In the genomic region with DNA sequence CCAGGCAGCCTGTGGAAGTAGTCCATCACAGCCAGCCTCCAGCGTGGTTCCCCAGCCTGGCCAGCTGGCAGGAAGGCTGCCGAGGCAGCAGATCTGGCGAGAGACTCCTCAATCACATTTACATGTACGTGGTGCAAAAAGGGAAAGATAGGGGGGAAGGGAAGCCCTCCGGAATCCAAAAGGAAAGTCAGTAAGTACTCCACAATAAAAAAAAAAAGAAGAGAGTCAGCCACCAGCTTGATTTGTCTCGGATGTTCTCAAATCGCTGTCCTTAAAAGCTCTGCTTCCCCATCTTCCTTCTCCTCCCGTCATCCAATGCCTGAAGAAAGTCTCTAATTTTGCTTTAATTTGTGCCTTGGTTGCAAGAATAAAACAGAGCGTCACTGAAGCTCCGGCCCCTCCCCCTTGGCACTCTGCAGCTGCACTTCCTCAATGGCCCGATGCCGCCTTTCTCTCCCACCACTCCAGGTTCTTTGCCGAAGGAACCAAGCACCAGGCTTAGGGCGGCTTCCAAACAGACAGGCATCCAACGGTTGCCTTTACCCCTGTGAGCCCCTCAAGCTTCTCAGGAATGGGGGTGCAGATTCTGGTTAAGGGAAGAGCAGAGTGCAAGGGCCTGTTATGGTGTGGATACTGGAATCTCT, we compare ENCODE assay signal across 8 mouse cellular contexts.
A peak's percentile ranks its signal among the peaks of the same experiment; 100 is the strongest.
DNase-seq lines count a peak whose midpoint lies in the region; ATAC-seq lines count a peak whose summit lies in the region.

No protein-coding gene starts in this region.

- H3K4me1 ChIP-seq in forebrain, embryonic 16.5 days (replicated peaks; ENCODE audit: control insufficient read depth, insufficient read depth, low read length): peaks cover 17% of the 10 kb centered on the region
- peaks cover 21% of the 10 kb centered on the region for H3K4me1 ChIP-seq in hindbrain, embryonic 13.5 days (replicated peaks)

- peak overlapping the region; percentile 24 for H3K4me3 ChIP-seq in forebrain, embryonic 16.5 days (replicated peaks; ENCODE audit: low read length)
- H3K4me3 ChIP-seq in hindbrain, embryonic 13.5 days: peak overlapping the region; percentile 20

- no peaks in the 10 kb centered on the region for H3K27me3 ChIP-seq in forebrain, embryonic 16.5 days (replicated peaks; ENCODE audit: control insufficient read depth, insufficient read depth, low read length)
- H3K27me3 ChIP-seq in hindbrain, embryonic 13.5 days: no peaks in the 10 kb centered on the region

- H3K9me3 ChIP-seq in forebrain, embryonic 16.5 days (ENCODE audit: control insufficient read depth, low read length): peaks cover 4% of the 10 kb centered on the region
- H3K9me3 ChIP-seq in hindbrain, embryonic 13.5 days: 0 out of 2 replicates have a peak, but pooled peaks cover 8% of the 10 kb centered on the region

- H3K9ac ChIP-seq in forebrain, embryonic 16.5 days (replicated peaks; ENCODE audit: low read depth, low read length): peak overlapping the region; percentile 42
- H3K9ac ChIP-seq in hindbrain, embryonic 13.5 days: peak overlapping the region; percentile 25; the same call in 1 of the 2 replicates

- intact Hi-C loops in left cerebral cortex, postnatal 14 days (cut with DNase I): no loop called here

- WGBS in forebrain, embryonic 16.5 days: 5% methylated on average over 15 of the region's 15 CpGs
- WGBS in hindbrain, embryonic 13.5 days: 15% methylated on average over 15 of the region's 15 CpGs

- H3K4me2 ChIP-seq in forebrain, embryonic 16.5 days (ENCODE audit: low read length): peak overlapping the region; percentile 55
- H3K4me2 ChIP-seq in hindbrain, embryonic 13.5 days: peak overlapping the region; percentile 52

- H3K36me3 ChIP-seq in forebrain, embryonic 16.5 days (ENCODE audit: control insufficient read depth, insufficient read depth): no peaks in the 10 kb centered on the region
- H3K36me3 ChIP-seq in hindbrain, embryonic 13.5 days: no peaks in the 10 kb centered on the region; the same call in 1 of the 2 replicates

- ATAC-seq in forebrain, embryonic 16.5 days: peak; percentile 89
- ATAC-seq in hindbrain, embryonic 13.5 days (ENCODE audit: low FRiP score): 0 out of 2 replicates have a peak, but pooled peaks have one; percentile 46
- peak; percentile 95 for ATAC-seq in megakaryocyte progenitor cell, adult 5-6 weeks (replicated peaks; ENCODE audit: poor library complexity)
- ATAC-seq in monocyte, adult 5-6 weeks (replicated peaks; ENCODE audit: insufficient number of reproducible peaks, low FRiP score, low TSS enrichment, poor library complexity, severe bottlenecking): no peak; the same call in 1 of the 2 replicates
- no peak for ATAC-seq in activated CD4-positive, CD25-positive, alpha-beta regulatory T cell, adult 4 months

- peak; percentile 13 for DNase-seq in urinary bladder, postnatal 14 days (ENCODE audit: low spot score)
- no peak for DNase-seq in urinary bladder, adult 18-20 months (ENCODE audit: low spot score in 2 of 2)
- DNase-seq in left cerebral cortex, postnatal 14 days (ENCODE audit: low spot score in 2 of 2): peak; percentile 72 to 83

- peak overlapping the region; percentile 83 for H3K27ac ChIP-seq in forebrain, embryonic 16.5 days (ENCODE audit: low read length)
- peak overlapping the region; percentile 71 for H3K27ac ChIP-seq in hindbrain, embryonic 13.5 days

Comparison
In these comparisons a context has a peak if more than half of its experiments do, and no peak if none do; other contexts are left out.
1. DNase-seq: peak in urinary bladder, postnatal 14 days (single experiment) and left cerebral cortex, postnatal 14 days (2 of 2); none in urinary bladder, adult 18-20 months (0 of 2).
2. ATAC-seq: peak in forebrain, embryonic 16.5 days (single experiment), hindbrain, embryonic 13.5 days (single experiment) and megakaryocyte progenitor cell, adult 5-6 weeks (single experiment); none in monocyte, adult 5-6 weeks (single experiment) and activated CD4-positive, CD25-positive, alpha-beta regulatory T cell, adult 4 months (single experiment).